Mouse (Mus musculus) heart, postnatal 0 days (tissue): Measurements from ENCODE around the gene Gm9964. TPM values are rescaled to one million over a fixed set of nuclear protein-coding genes. Genes with fewer than 3 reads are reported as not detected.
A peak's percentile ranks its signal among the peaks of the same experiment; 100 is the strongest.
"Not testable (repeated sequence)": the region's sequence is repeated elsewhere in the genome, so short reads cannot be mapped to it uniquely, and the experiment has no call there.

ENCODE experiments used
- ATAC-seq: fragments of 200-750 bp; cut with Nextera tagmentation; 2 replicates; pipeline ENCODE4 v1.8.0; 2017; ENCODE audit warnings: low read depth, moderate number of reproducible peaks, moderate library complexity; ENCODE audit not compliant: insufficient read depth
- DNase-seq: peaks from one replicate; pipeline ENCODE4 v3.0.0-alpha.2; 2016; ENCODE audit warnings: low spot score
- H3K27ac ChIP-seq: fragments of 300-500 bp; sonication (generic); 2 replicates; pipeline ENCODE4 v1.5.1; 2014; ENCODE audit warnings: low read depth, mild to moderate bottlenecking
- H3K27me3 ChIP-seq: fragments of 300-500 bp; sonication (generic); 2 replicates; pipeline ENCODE4 v1.6.1; 2014; ENCODE audit warnings: low read length, mixed read lengths; ENCODE audit not compliant: control insufficient read depth, insufficient read depth
- H3K36me3 ChIP-seq: fragments of 300-500 bp; sonication (generic); replicated peaks from 2 replicates; pipeline ENCODE4 v1.6.1; 2014; ENCODE audit warnings: low read length, mixed read lengths; ENCODE audit not compliant: control insufficient read depth, insufficient read depth
- H3K4me1 ChIP-seq: fragments of 300-500 bp; sonication (generic); 2 replicates; pipeline ENCODE4 v1.6.1; 2014; ENCODE audit warnings: antibody characterized with exemption; ENCODE audit not compliant: control insufficient read depth, insufficient read depth
- H3K4me2 ChIP-seq: fragments of 300-500 bp; sonication (generic); 2 replicates; pipeline ENCODE4 v1.6.1; 2014; ENCODE audit warnings: low read depth, mild to moderate bottlenecking, low read length, moderate library complexity
- H3K4me3 ChIP-seq: fragments of 300-500 bp; sonication (generic); 2 replicates; pipeline ENCODE4 v1.5.1; 2014; ENCODE audit warnings: low read depth, low read length
- H3K9ac ChIP-seq: fragments of 300-500 bp; sonication (generic); replicated peaks from 2 replicates; pipeline ENCODE4 v1.6.1; 2014; ENCODE audit warnings: low read depth, low read length, mixed read lengths
- H3K9me3 ChIP-seq: fragments of 300-500 bp; sonication (generic); replicated peaks from 2 replicates; pipeline ENCODE4 v1.6.1; 2016; ENCODE audit warnings: low read length; ENCODE audit not compliant: control insufficient read depth
- CTCF ChIP-seq: IDR thresholded peaks from 2 replicates; pipeline ENCODE4 v1.5.1; 2016; ENCODE audit warnings: antibody characterized with exemption, control low read depth, low read depth
- EP300 ChIP-seq: IDR thresholded peaks from 2 replicates; pipeline ENCODE4 v1.6.1; 2016; ENCODE audit warnings: antibody characterized with exemption, low read depth
- WGBS: fragments of 180-500 bp; shearing (Covaris S2); extraction: QIAGEN DNeasy Blood & Tissue Kit; methylation state at CpG from one replicate; pipeline ENCODE4 v1.1.7; 2014; 5-methylcytosine and 5-hydroxymethylcytosine counted together
- polyA plus RNA-seq: library from polyadenylated mRNA; unstranded; fragments of >200 nt; fragmentation: Nextera tagmentation; extraction: Ambion mirVana; gene quantifications from 2 replicates; pipeline ENCODE4 v1.2.1, GENCODE M21; 2015
- total RNA-seq: library from RNA; depleted of rRNA; stranded (reverse); fragments of >200 nt; gene quantifications from 2 replicates; pipeline ENCODE4 v1.2.3, GENCODE M21; 2014; ENCODE audit warnings: low replicate concordance

Gm9964 gene
- total and polyA plus RNA-seq, 2 experiments from 2014 or later, result not detected

GRCm38 (mm10) chr11:79264376-79264775 lies 32.3 kb downstream of the Gm9964 start:
- 0 out of 2 replicates have a peak overlapping the region, but pooled peaks have one; percentile 34 for H3K27ac ChIP-seq
- no peak overlapping the region for H3K4me3 ChIP-seq
- no peaks in the 10 kb centered on the region for H3K27me3 ChIP-seq
- H3K9me3 ChIP-seq, result no peaks in the 10 kb centered on the region
- no peak overlapping the region for H3K9ac ChIP-seq
- TF ChIP-seq CTCF (no peak), EP300 (no peak)
- DNase-seq (no peak), ATAC-seq (no peak)
- H3K36me3 ChIP-seq, result no peaks in the 10 kb centered on the region
- 30% methylated on average over 3 of the region's 3 CpGs for WGBS
- no peaks in the 10 kb centered on the region for H3K4me1 ChIP-seq
- no peak overlapping the region for H3K4me2 ChIP-seq

- not testable (repeated sequence) for H3K9me3 ChIP-seq, H3K27me3 ChIP-seq, H3K9ac ChIP-seq, H3K27ac ChIP-seq, H3K4me1 ChIP-seq, ATAC-seq, H3K36me3 ChIP-seq, H3K4me2 ChIP-seq, H3K4me3 ChIP-seq, DNase-seq
- WGBS, result 78% methylated on average over 4 of the region's 4 CpGs
These were observed 36.6 kb downstream of the Gm9964 start for GRCm38 (mm10) chr11:79260126-79260525.

GRCm38 (mm10) chr11:79258738-79259137 lies 38.0 kb downstream of the Gm9964 start:
- no peaks in the 10 kb centered on the region for H3K9me3 ChIP-seq
- TF ChIP-seq CTCF (no peak), EP300 (no peak)
- no peaks in the 10 kb centered on the region for H3K4me1 ChIP-seq
- H3K27ac ChIP-seq, result no peak overlapping the region
- no peaks in the 10 kb centered on the region for H3K27me3 ChIP-seq
- no peak overlapping the region for H3K9ac ChIP-seq
- no peak for ATAC-seq
- H3K4me3 ChIP-seq, result no peak overlapping the region
- no peak overlapping the region for H3K4me2 ChIP-seq
- DNase-seq, result no peak
- 64% methylated on average over 6 of the region's 6 CpGs for WGBS
- H3K36me3 ChIP-seq, result no peaks in the 10 kb centered on the region

GRCm38 (mm10) chr11:79254391-79255098 lies 42.2 kb downstream of the Gm9964 start, which contains the start of gene Wsb1:
Gene Wsb1 (minus strand): TSS chr11:79254671.
- Histone ChIP-seq H3K9me3 (no peaks in the 10 kb centered on the region), H3K27ac (peak within 1 kb of the TSS; percentile 96), H3K4me2 (peak within 1 kb of the TSS; percentile 83), H3K4me1 (peaks cover 16% of the 10 kb centered on the region), H3K9ac (peak within 1 kb of the TSS; percentile 86), H3K36me3 (peaks cover 9% of the 10 kb centered on the region), H3K4me3 (peak within 1 kb of the TSS; percentile 83), H3K27me3 (no peaks in the 10 kb centered on the region)
- DNase-seq, result peak; percentile 89
- no peak for TF ChIP-seq CTCF
- peak; percentile 66 for TF ChIP-seq EP300
- peak; percentile 92 for ATAC-seq
- 2% methylated on average over 50 of the region's 50 CpGs for WGBS

GRCm38 (mm10) chr11:79253542-79254390 lies 42.9 kb downstream of the Gm9964 start:
- under 1% methylated on average over 49 of the region's 49 CpGs for whole genome bisulfite sequencing
- peaks cover 13% of the 10 kb centered on the region for H3K36me3 ChIP-seq
- peak overlapping the region; percentile 86 for H3K9ac ChIP-seq
- no peak for TF ChIP-seq EP300
- TF ChIP-seq CTCF, result no peak
- ATAC-seq (peak; percentile 51), DNase-seq (peak; percentile 40)
- peaks cover 16% of the 10 kb centered on the region for H3K4me1 ChIP-seq
- H3K27me3 ChIP-seq, result no peaks in the 10 kb centered on the region
- peak overlapping the region; percentile 83 for H3K4me2 ChIP-seq
- peak overlapping the region; percentile 83 for H3K4me3 ChIP-seq
- no peaks in the 10 kb centered on the region for H3K9me3 ChIP-seq
- H3K27ac ChIP-seq, result peak overlapping the region; percentile 96
